Mouse (Mus musculus): ENCODE measurements at regions not wholly inside any gene's neighbourhood (a gene's known extent, or its start where the extent isn't known, plus 50 kb on each side); places are given as distances from the start of the nearest gene placed in this dataset.
"Not testable (repeated sequence)": the region's sequence is repeated elsewhere in the genome, so short reads cannot be mapped to it uniquely, and the experiment has no call there.

DNA sequence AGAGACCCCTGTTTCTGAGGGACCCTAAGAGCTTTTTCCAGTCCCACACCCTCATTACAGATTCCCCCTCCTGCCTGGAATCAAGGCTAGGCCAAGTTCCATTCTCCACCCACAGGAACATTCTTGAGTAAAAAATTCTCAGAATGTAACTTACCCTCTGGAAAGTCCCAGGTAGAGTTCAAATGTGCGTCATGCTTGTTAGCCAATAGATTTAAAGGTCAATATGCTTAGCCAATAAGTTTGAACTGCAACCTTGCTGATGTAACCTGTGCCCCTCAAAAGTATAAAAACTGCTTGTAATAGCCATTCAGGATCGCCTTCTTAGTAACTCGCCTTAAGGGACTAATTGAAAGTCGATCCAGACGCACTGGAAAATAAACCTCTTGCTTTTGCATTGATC lies 77.7 kb upstream of the Thpo start:
- H3K9me3 ChIP-seq; H3K36me3 ChIP-seq; H3K4me1 ChIP-seq; H3K27ac ChIP-seq; H3K4me2 ChIP-seq; ATAC-seq (ENCODE audit: insufficient number of reproducible peaks, insufficient read depth, low FRiP score, low TSS enrichment, low read depth); H3K27me3 ChIP-seq; H3K9ac ChIP-seq; H3K4me3 ChIP-seq: not testable (repeated sequence)
- WGBS = 44% methylated on average over 5 of the region's 5 CpGs

- 87% methylated on average over 3 of the region's 3 CpGs for WGBS
- Histone ChIP-seq H3K27ac (no peak overlapping the region), H3K9ac (no peak overlapping the region), H3K4me3 (no peak overlapping the region), H3K9me3 (no peaks in the 10 kb centered on the region), H3K4me1 (peaks cover 3% of the 10 kb centered on the region; the same call in 1 of the 2 replicates), H3K4me2 (no peak overlapping the region), H3K36me3 (no peaks in the 10 kb centered on the region), H3K27me3 (no peaks in the 10 kb centered on the region)
- no peak for ATAC-seq (ENCODE audit: insufficient number of reproducible peaks, insufficient read depth, low FRiP score, low TSS enrichment, low read depth)
Measured at GRCm38 (mm10) chr16:20810322-20810721, 76.0 kb upstream of the Thpo start.

DNA sequence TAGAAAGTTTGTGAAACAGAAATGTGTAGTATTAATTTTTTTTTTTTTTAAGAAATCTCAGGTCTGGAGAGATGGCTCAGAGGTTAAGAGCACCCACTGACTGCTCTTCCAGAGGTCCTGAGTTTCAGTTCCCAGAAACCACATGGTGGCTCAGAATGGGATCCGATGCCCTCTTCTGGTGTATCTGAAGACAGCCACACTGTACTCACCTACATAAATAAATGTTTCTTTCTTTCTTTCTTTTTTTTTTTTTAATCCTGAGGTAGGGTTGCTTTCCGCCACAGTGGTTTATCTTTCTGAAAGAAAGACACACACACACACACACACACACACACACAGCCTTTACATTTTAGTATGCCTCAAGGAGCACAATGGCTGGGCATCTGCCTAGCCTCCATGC lies 74.0 kb upstream of the Thpo start:
- Histone ChIP-seq H3K9me3 (no peaks in the 10 kb centered on the region), H3K4me3 (no peak overlapping the region), H3K27me3 (no peaks in the 10 kb centered on the region), H3K4me2 (no peak overlapping the region), H3K9ac (no peak overlapping the region), H3K4me1 (peaks cover 24% of the 10 kb centered on the region), H3K27ac (no peak overlapping the region), H3K36me3 (no peaks in the 10 kb centered on the region)
- ATAC-seq (ENCODE audit: insufficient number of reproducible peaks, insufficient read depth, low FRiP score, low TSS enrichment, low read depth) = no peak
- WGBS = 85% methylated on average over 2 of the region's 2 CpGs

DNA sequence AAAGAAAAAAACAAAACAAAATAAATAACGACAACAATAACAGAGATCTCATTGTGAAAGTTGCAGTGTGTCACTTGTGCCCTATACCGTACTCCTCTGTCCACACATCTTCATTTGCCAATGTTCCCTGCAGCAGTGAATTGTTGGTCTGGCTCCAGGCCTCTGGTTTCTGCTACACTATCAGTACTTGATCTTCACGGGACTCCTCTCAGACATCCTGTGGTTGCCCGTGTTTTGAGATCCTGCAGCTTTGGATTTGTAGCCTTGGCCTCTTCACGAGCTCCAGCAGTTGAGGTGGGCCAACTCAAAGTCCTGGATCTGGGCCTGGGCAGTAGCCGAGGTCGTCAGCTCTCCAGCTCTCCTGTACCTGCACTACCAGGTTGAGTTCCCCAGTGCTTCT lies 72.4 kb upstream of the Thpo start:
- H3K4me1 ChIP-seq = peaks cover 29% of the 10 kb centered on the region
- no peaks in the 10 kb centered on the region for H3K9me3 ChIP-seq
- no peak overlapping the region for H3K27ac ChIP-seq
- no peaks in the 10 kb centered on the region for H3K27me3 ChIP-seq
- H3K9ac ChIP-seq = no peak overlapping the region
- no peak overlapping the region for H3K4me2 ChIP-seq
- 79% methylated on average over 7 of the region's 7 CpGs for WGBS
- no peak for ATAC-seq (ENCODE audit: insufficient number of reproducible peaks, insufficient read depth, low FRiP score, low TSS enrichment, low read depth)
- no peaks in the 10 kb centered on the region for H3K36me3 ChIP-seq
- no peak overlapping the region for H3K4me3 ChIP-seq

- ATAC-seq (ENCODE audit: insufficient number of reproducible peaks, insufficient read depth, low FRiP score, low TSS enrichment, low read depth) = no peak
- Histone ChIP-seq H3K9ac (no peak overlapping the region), H3K27me3 (no peaks in the 10 kb centered on the region), H3K27ac (no peak overlapping the region), H3K9me3 (no peaks in the 10 kb centered on the region), H3K36me3 (no peaks in the 10 kb centered on the region), H3K4me3 (no peak overlapping the region), H3K4me2 (no peak overlapping the region), H3K4me1 (peaks cover 29% of the 10 kb centered on the region)
- 82% methylated on average over 6 of the region's 6 CpGs for WGBS
Measured at GRCm38 (mm10) chr16:20805793-20806192, 71.5 kb upstream of the Thpo start.

- WGBS = 7% methylated on average over 6 of the region's 6 CpGs
- peak overlapping the region; percentile 40 for H3K4me3 ChIP-seq
Measured at GRCm38 (mm10) chr16:20805086-20805485, 70.8 kb upstream of the Thpo start.

GRCm38 (mm10) chr16:20804601-20805017 lies 70.3 kb upstream of the Thpo start:
- peak overlapping the region; percentile 62; the same call in 1 of the 2 replicates for H3K9ac ChIP-seq
- no peaks in the 10 kb centered on the region for H3K36me3 ChIP-seq
- no peaks in the 10 kb centered on the region for H3K9me3 ChIP-seq
- peaks cover 29% of the 10 kb centered on the region for H3K4me1 ChIP-seq
- H3K4me2 ChIP-seq = peak overlapping the region; percentile 65
- H3K27me3 ChIP-seq = no peaks in the 10 kb centered on the region
- ATAC-seq (ENCODE audit: insufficient number of reproducible peaks, insufficient read depth, low FRiP score, low TSS enrichment, low read depth) = 0 out of 2 replicates have a peak, but pooled peaks have one; percentile 67
- WGBS = 2% methylated on average over 9 of the region's 10 CpGs
- peak overlapping the region; percentile 40 for H3K4me3 ChIP-seq
- peak overlapping the region; percentile 85 for H3K27ac ChIP-seq

More at GRCm38 (mm10) chr16:20805086-20805485, 70.8 kb upstream of the Thpo start:
- Histone ChIP-seq H3K4me2 (peak overlapping the region; percentile 65), H3K9ac (peak overlapping the region; percentile 62; the same call in 1 of the 2 replicates), H3K4me1 (peaks cover 29% of the 10 kb centered on the region), H3K27me3 (no peaks in the 10 kb centered on the region), H3K9me3 (no peaks in the 10 kb centered on the region), H3K36me3 (no peaks in the 10 kb centered on the region), H3K27ac (peak overlapping the region; percentile 85)
- no peak for ATAC-seq (ENCODE audit: insufficient number of reproducible peaks, insufficient read depth, low FRiP score, low TSS enrichment, low read depth)

DNA sequence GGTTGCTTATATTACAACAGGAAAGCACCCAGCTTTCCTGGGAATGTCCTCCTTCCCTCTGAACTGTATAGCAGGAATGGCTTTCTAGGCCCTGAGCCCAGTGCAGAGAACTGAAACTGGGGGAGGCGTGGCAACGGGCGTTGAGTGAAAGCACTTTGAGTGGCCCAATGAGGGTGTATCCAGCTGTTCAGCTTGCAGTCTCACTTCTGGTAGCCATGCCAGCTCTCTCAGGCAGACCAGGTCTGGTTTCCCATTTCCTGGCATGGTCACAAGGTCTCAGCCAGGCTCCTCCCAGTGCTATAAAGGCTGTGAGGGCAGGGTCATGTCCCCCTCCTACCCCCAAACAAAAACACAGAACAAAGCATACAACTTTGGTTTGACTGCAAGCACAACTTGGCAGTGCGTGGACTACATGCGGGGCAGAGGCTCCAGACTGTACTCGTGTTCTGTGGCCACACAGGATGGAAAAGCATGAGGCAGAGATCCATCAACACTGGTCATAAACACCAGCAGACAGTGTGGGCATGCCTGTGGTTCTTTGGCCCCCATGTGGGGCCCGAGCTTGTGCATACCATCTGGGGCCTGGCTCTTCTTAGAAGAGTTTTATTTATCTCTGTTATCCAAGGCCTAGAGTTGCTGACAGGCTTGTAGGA lies 69.1 kb upstream of the Thpo start:
- WGBS = 69% methylated on average over 7 of the region's 7 CpGs
- Histone ChIP-seq H3K4me1 (peaks cover 33% of the 10 kb centered on the region), H3K36me3 (no peaks in the 10 kb centered on the region), H3K4me3 (no peak overlapping the region), H3K4me2 (no peak overlapping the region), H3K9ac (no peak overlapping the region), H3K27ac (peak overlapping the region; percentile 34), H3K9me3 (no peaks in the 10 kb centered on the region), H3K27me3 (no peaks in the 10 kb centered on the region)
- no peak for ATAC-seq (ENCODE audit: insufficient number of reproducible peaks, insufficient read depth, low FRiP score, low TSS enrichment, low read depth)

DNA sequence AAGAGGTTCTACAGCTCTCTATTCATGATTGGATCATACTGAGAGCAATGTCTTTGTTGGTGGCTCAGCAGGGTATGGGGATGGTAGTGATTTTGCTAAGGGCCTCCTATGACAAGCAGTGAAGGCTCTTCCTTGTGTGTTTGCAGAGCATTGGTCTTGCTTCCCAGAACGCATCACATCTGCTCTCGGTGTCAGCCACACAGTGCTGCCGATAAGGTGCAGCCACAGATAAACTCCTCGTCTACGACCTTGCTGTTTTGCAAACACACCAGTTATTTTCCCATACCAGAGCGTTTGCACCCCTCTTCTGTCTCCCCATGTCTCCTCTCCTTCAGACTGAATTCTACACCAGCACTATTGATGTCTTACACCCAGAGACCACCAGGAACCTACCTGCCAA lies 68.4 kb upstream of the Thpo start:
- no peak overlapping the region for H3K4me3 ChIP-seq
- ATAC-seq (ENCODE audit: insufficient number of reproducible peaks, insufficient read depth, low FRiP score, low TSS enrichment, low read depth) = no peak
- H3K27me3 ChIP-seq = no peaks in the 10 kb centered on the region
- H3K9me3 ChIP-seq = no peaks in the 10 kb centered on the region
- H3K9ac ChIP-seq = no peak overlapping the region
- 86% methylated on average over 6 of the region's 6 CpGs for WGBS
- H3K36me3 ChIP-seq = no peaks in the 10 kb centered on the region
- no peak overlapping the region for H3K4me2 ChIP-seq
- peaks cover 36% of the 10 kb centered on the region for H3K4me1 ChIP-seq
- no peak overlapping the region for H3K27ac ChIP-seq

- Histone ChIP-seq H3K27ac (no peak overlapping the region), H3K9me3 (no peaks in the 10 kb centered on the region), H3K27me3 (no peaks in the 10 kb centered on the region), H3K36me3 (no peaks in the 10 kb centered on the region), H3K4me2 (no peak overlapping the region), H3K4me1 (peaks cover 31% of the 10 kb centered on the region), H3K4me3 (no peak overlapping the region), H3K9ac (no peak overlapping the region)
- 85% methylated on average over 3 of the region's 3 CpGs for WGBS
- no peak for ATAC-seq (ENCODE audit: insufficient number of reproducible peaks, insufficient read depth, low FRiP score, low TSS enrichment, low read depth)
Measured at GRCm38 (mm10) chr16:20800038-20800437, 65.7 kb upstream of the Thpo start.

DNA sequence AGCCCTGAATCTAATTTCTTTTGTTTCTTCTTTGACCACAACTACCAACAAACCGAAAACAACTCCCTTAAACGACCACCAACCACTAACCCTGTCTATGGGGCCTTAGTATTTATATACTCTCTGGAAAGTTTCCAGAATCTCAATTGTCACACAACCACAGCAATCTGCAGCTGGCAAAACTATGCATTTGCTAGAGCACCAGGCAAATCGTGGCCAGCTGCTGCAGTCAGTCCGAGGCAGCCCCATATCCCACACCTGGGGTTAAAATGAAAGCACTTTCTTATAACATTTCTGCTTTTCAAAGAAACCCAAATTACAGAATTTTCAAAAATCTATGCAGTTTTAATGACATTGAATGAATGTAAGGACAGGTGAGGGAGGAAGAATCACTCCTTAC lies 63.8 kb upstream of the Thpo start:
- ATAC-seq (ENCODE audit: insufficient number of reproducible peaks, insufficient read depth, low FRiP score, low TSS enrichment, low read depth) = no peak
- H3K36me3 ChIP-seq = no peaks in the 10 kb centered on the region
- H3K4me2 ChIP-seq = no peak overlapping the region
- WGBS = 29% methylated on average over 4 of the region's 4 CpGs
- H3K4me3 ChIP-seq = no peak overlapping the region
- no peaks in the 10 kb centered on the region for H3K9me3 ChIP-seq
- no peak overlapping the region for H3K9ac ChIP-seq
- H3K27me3 ChIP-seq = no peaks in the 10 kb centered on the region
- no peak overlapping the region for H3K27ac ChIP-seq
- H3K4me1 ChIP-seq = peaks cover 12% of the 10 kb centered on the region

DNA sequence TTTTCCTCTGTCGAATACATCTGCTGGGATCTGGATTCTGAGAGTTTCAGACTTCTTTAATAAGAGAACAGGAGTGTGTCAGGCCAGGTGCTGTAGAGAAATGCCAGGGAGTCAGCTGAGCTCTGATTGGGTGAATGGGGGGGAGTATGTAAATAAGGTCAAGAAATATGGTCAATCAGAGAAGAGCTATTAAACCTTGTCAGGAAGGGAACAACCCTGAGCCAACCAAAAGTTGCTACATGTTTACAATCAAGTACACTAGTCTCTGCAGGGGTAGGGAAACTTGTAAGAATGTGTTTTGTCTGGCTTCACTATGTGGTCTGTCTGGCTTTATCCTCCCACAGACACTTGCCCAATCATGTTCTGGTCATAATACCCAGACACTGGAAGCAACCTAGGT lies 60.4 kb upstream of the Thpo start:
- no peaks in the 10 kb centered on the region for H3K36me3 ChIP-seq
- H3K4me2 ChIP-seq = no peak overlapping the region
- ATAC-seq (ENCODE audit: insufficient number of reproducible peaks, insufficient read depth, low FRiP score, low TSS enrichment, low read depth) = no peak
- no peaks in the 10 kb centered on the region for H3K9me3 ChIP-seq
- 65% methylated on average over 1 of the region's 1 CpGs for WGBS
- H3K9ac ChIP-seq = no peak overlapping the region
- no peaks in the 10 kb centered on the region for H3K27me3 ChIP-seq
- H3K4me1 ChIP-seq = 0 out of 2 replicates have a peak, but pooled peaks cover 7% of the 10 kb centered on the region
- H3K4me3 ChIP-seq = no peak overlapping the region
- H3K27ac ChIP-seq = no peak overlapping the region

Data from embryonic facial prominence, embryonic 13.5 days (tissue).